Mouse (Mus musculus): ENCODE data around the gene Slc25a29.

DNA sequence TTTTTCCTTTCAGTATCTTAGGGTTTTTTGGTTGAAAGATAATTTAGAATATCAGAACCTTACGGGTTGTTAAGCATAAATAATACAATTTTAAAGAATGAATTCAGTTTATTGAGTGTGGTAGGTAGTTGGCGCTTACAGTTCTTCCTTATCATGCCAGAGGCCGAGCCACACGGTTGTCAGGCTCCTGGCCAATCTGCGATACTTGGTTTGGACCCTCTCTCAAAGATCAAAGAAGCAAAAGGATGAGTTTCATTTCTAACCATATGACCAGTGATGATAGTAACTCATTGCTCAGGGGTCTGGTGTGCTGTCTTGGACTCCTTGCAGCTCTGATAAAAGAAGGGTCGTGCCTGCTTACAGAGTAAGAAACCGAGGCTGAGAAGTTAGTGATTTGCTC is 25.4 kb downstream of the Slc25a29 start:
- TF ChIP-seq CTCF (IDR thresholded peaks at IDR 0.05; ENCODE audit: low read depth) (no peak), EP300 (IDR thresholded peaks at IDR 0.05; ENCODE audit: low read depth) (no peak)
